Mouse (Mus musculus): ENCODE results near the gene Olfr1393.

GRCm38 (mm10) chr11:49247255-49247654 lies 30.8 kb upstream of the Olfr1393 start:
- TF ChIP-seq MYOD1 (IDR thresholded peaks at IDR 0.05; ENCODE audit: control insufficient read depth in 1 of 3, insufficient read length in 2 of 3, low read depth in 2 of 3), result no peak
- no peak for TF ChIP-seq CEBPB (IDR thresholded peaks at IDR 0.05; ENCODE audit: insufficient read depth, poor library complexity, severe bottlenecking)

All from myocyte (in vitro differentiated cells).